Mouse (Mus musculus) cortical plate, adult 2 months (tissue): Measurements from ENCODE around the gene Tmem119.

Experiments
- CTCF ChIP-seq: fragments of 200-500 bp; IDR thresholded peaks from 2 replicates; pipeline ENCODE4 v1.5.1; 2011; ENCODE audit warnings: mild to moderate bottlenecking, control low read depth, low read length; ENCODE audit not compliant: insufficient read depth; ENCODE audit errors: extremely low read depth
- POLR2A ChIP-seq: fragments of 200-500 bp; IDR thresholded peaks from 2 replicates; pipeline ENCODE4 v1.6.1; 2011; ENCODE audit warnings: mild to moderate bottlenecking, low read length, control low read depth; ENCODE audit not compliant: insufficient read depth; ENCODE audit errors: extremely low read depth

- TF ChIP-seq POLR2A = no peak
- TF ChIP-seq CTCF = no peak
Observed at GRCm38 (mm10) chr5:113791197-113792095, 8.9 kb downstream of the Tmem119 start.
